Mouse (Mus musculus) hindlimb bud, embryonic 11.5 days (tissue): ENCODE measurements at regions not wholly inside any gene's neighbourhood (a gene's known extent, or its start where the extent isn't known, plus 50 kb on each side); places are given as distances from the start of the nearest gene placed in this dataset.

Source experiments
- DNase-seq: peaks from one replicate; pipeline ENCODE4 v3.0.0-alpha.2; 2012; ENCODE audit warnings: low read depth, low spot score; ENCODE audit errors: extremely low spot score

DNA sequence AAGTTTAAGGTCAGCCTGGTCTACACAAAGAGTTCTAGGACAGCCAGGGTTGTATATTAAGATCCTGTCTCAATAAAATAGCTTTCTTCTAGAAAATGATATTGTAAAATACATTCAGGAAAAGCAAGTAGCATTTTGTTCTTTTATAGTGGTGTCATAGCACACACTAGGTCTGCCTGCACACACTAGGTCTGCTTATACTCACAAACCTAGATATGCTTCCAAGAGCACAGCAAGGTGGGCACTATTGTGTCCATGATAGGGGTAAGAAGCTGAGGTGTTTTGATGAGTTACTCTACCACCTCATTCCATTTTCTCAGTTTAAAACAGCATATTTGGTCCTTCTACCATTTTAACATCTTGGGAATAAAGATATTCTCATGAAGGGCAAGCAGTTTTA is 185.8 kb upstream of the Il12b start:
- no peak for DNase-seq

DNA sequence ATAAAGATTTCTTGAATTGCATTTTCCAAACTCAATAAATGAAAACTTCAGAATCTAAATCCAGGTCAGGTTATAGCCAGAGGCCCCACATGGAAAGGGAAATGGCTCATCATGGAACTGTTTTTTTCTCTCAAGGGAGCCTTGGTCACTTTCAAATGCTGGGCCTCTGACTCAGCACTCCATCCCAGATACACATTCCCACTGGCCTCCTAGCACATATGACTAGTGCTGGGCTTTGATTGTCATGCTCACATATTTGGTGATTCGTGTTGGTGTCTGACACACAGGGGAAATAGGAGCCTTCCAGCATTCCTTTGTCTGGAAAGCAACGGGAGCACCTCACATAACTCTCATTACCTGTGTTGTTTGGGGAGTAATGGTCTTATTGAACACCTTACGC is 183.5 kb upstream of the Il12b start:
- no peak for DNase-seq

DNA sequence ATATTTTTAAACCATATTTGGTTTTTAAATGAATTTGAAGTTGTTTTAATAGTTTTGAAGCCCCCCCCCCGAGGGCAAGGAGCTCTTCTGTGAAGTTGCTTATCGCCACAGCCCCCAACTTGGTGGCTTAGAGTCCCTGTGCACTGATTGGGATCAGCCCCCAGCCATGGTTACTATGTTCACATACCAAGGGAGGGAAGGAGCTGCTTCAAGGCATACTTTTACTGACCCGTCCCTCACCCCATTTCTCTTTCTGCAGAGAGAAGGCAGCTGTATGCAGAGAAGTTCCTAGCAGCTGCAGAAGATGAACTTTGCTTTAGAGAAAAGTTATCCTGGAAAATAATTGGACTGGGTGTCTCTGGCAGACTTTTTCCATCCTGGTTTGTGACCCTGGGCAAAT is 179.9 kb upstream of the Il12b start:
- no peak for DNase-seq

DNA sequence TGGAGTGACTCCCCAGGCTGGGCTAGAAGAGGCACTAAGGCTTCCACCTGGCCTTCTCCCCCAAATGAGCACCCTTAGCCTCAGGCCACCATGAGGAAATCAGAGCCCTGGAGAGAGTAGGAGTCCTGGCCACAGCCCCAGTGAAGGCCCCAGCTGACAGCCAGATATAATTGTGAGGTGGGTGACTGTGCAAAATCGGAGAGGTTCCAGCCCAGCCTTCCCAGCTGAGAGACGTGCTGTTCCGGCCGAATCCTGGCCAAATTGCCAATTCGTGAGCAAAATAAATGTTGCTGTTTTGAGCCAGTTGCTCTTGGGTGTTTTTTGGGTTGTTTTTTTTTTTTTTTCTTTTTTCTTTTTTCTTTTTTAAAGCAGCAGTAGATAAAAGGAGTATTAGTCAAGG is 169.9 kb upstream of the Il12b start:
- no peak for DNase-seq

DNA sequence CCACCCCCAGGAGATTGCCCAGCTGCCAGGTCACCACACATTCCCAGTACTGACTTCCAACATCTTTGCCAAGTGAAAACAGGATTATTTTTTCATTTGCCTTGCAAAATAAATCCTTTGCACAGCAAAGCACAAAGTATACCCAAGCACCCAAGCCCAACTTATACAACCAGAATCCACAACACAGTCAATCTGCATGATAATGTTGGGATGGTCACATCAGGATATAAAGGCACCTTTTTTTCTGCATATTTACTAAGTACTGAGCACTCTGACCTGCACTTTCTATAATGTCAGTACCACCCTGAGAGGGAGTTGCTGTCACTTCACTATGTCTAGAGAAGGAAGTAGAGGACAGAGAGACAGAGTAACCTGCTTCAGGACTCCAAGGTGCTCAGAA is 164.4 kb upstream of the Il12b start:
- DNase-seq: no peak

DNA sequence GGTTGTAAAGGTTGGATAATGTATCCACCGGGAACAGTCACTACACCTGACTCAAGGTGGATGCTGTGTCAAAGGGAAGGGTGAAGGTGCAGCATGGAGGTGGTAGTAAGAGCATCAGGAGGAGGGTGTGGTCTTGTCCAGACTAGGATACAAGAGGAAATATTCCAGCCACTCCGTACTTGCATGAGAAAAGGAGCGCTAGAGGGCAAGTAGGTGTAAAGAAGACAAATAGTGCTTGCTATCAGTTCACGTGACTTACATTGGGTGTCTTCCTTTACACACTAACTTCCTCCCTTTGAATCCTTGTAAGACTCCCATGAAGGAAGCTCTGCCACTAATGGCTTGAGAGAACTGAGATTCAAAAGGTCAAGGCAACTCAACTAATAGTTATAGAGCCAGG is 161.8 kb upstream of the Il12b start:
- DNase-seq: no peak

DNA sequence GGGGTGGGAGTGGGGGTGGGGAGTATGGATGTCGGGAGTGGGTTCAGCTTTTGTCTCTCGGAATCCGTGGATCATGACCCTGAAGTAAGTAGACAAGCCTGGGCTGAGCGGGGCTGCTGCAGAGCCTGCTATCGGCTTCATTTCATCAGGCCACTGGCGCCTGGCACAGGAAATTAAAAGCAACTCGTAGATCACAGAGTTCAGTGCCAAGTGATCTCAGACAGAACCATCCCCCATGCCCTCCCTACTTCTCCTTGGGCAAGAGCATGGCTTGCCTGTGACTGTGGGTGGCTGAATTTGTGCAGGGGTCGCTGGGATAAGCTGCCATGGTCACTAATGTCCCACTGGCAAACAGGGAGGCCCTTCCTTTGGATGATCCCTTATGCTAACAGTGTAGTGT is 161.3 kb upstream of the Il12b start:
- no peak for DNase-seq

DNA sequence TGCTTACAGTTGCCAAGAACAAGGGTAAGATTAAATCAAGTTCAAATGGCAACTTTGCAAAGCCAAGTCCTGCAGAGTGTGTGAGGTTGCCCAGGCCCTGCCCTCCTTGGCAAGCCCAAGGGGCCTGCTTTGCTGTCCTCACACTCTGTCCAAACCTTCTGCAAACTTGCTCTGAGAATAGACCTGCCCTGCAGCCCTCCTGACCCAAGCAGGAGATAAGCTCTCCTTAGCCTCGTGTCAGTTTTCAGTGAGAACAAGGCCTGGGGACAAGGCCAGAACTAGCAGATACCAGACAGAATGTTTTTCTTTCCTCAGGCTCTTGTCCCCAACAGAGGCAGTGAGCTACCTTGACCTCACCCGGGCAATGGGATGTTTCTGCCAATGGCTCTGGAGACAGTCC is 156.7 kb upstream of the Il12b start:
- DNase-seq: no peak

DNA sequence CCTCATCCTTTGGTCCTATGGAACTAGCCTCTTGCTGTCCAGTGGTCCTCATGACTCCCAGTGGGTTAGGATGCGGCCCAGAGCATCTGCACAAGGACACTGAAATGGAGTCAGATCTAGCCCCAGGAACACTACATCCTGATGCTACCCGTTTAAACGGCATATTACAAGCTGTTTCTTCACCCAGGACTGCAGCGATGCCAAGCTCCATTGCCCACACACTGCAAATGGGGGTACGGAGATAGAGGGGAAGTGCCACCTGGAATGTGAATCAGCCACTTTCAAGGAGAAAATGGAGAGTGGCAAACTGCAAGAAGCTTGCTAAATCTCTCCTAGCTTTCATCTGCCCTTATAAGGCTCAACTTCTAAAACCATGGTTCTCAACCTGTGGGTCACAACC is 148.0 kb upstream of the Il12b start:
- no peak for DNase-seq

DNA sequence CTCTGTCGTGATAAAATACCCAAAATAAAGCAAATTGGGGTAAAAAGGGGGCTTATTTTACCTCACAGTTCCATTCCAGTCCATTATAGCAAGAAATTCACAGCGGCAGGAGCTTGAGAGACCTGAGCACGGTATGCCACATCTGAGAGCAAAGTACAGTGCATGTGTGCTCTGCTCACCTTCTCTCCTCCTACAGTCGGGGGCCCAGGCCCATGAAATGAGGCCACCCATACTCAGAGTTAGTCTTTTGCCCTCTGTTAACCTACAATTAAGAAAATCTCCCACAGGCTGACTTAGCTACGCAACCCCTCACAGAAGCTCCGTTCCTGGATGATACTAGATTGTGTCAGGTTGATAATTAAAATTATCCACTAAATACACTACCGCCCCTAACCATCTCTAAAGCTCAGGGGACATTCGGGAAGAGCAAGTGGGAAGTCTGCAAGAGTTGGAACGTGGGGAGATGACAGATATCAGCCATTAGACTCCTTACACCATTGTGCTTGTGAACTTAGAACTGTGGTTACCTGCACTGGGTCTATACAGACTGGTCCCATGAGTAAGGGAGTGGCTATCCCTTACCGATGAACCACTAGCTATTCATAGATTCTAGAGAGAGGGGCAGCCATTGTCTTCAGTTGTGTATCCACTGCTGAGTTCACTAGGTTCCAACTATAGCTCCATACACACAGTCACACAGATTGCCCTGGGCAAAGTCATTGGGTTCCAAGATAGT is 139.3 kb upstream of the Il12b start:
- DNase-seq: no peak

DNA sequence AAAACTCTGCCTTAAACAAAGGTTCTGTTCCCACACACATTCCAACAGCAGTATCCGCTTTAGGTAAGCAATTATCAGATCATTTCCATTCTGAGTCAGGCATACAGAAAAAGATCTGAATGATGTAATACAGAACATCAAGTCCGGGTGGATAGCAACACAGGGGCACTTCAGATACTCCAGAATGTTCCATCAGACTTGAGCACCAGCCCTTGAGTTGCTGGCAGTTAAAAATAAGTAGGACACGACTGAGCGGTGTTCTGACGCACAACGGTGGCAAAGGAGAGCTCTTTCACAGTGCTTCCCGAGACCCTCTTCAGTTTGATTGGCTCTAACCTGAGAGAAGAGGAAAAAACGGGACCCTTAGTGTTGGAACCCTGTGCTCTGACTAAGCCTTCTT is 138.2 kb upstream of the Il12b start:
- no peak for DNase-seq

DNA sequence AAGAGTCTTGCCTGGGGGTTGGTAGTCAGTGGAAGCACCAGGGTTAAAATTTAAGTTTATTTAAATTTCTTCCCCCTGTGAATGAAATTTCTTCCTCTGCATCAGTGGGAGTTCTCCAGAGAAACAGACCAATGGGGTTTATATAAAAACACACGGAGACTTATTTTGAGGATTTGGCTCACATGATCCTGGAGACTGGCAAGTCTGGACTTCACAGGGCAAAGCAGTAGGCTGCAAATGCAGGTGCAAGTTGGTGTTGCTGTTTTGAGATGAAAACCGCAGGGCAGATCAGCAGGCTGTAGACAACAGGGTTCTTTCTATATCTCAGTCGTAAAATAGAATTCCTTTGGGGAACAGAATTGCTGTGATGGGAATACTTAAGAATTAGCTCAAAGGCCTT is 137.3 kb upstream of the Il12b start:
- DNase-seq: no peak

DNA sequence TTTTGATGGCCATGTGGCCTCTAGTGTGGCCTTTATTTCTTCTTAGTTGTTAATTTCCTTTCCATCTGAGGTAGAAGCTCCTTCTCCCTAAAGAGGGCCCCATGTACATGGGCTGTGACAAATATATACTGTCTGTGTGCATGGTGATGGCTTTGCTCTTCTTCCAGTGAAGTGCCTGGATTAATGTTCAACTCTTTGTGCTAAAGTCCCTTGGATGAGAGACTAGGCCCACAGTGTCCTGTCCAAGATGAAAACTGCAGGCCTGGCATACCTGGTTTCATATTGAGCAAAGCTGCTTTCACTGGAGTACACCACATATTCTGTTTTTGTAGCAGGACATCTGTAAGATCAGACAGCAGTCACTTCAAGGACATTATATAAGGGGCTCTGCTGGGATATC is 127.6 kb upstream of the Il12b start:
- DNase-seq: no peak

DNA sequence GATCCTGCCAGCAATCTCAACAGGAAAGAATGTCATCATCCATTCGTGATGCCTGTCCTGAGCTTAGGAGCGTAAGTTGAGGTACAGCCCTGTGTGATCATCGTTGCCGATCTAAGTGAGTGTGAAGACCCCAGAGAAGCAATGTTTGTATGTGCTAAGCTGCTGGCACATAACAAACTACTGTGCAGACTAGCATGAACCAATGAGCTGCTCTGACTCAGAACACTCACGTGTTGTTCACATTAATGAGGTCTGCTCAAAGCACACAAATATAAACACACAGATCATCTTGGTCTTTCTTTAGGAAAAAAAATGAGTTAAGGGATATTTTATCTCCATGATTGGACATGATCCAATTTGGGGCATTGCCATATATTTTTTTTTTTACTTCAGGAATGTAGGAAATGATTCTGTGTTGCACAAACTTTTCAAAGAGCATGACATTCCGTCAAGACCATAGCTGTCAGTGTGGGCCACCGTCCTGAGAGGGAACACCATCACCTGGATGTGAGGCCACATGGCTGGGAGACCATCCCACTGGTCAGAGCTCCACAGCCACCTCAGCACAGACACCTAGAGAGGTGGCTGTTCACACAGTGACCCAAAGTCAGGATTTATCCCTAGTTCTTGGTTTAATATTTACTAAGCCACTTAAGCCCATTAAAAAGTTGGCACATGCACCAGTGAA is 121.2 kb upstream of the Il12b start:
- no peak for DNase-seq

DNA sequence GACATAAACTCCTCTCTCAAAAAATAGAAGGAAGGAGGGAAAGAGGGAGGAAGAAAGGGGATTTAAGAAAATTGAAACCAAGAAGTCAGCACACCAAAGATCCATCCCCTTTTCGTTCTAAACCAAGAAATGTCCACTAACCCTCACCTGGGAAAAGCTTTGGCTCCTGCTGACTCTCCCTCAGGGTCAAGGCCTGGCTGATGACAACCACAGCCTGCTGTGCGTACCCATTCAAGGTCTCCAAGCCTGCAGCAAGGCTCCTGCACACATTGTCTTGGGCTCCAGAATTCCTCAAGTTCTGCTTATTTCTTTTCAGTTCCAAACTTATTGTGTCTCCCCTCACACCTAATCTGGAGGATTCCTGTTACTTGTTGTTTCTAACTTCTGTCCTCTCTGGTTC is 113.9 kb upstream of the Il12b start:
- DNase-seq: no peak

DNA sequence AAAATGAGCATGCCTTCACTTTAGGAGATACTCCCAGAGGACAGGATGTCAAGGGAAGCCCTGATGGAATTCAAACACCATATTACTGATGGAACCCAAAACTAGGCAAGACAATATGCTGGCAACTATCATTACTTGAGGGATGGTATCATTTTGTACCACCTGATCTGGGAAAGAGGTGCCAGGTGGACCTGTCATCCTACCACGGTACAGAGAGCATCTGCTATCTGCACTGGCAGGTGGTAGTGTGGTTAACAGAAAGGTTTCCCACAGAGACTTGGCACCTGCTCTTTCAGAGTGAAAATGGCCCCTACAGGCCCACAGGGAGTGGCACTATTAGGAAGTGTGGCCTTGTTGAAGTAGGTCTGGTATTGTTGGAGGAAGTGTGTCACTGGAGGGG is 111.0 kb upstream of the Il12b start:
- no peak for DNase-seq

DNA sequence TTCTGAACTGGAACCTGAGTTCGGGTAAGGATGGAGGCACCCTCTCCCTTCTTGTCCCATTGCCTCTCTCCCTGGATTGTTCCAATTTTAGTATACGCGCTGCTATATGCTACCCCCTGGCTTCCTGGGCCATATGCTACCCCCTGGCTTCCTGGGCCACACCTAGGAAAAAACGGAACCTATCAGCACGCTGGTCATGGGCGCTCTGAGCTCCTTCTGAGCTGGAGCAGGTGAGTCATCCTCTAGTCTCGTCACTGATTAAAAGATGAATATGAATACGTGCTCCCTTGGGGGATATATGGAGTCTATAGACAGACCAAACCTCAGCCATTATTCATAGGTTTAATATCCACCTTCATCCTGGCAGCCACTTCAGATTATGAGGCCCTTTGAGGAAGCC is 96.1 kb upstream of the Il12b start:
- no peak for DNase-seq

DNA sequence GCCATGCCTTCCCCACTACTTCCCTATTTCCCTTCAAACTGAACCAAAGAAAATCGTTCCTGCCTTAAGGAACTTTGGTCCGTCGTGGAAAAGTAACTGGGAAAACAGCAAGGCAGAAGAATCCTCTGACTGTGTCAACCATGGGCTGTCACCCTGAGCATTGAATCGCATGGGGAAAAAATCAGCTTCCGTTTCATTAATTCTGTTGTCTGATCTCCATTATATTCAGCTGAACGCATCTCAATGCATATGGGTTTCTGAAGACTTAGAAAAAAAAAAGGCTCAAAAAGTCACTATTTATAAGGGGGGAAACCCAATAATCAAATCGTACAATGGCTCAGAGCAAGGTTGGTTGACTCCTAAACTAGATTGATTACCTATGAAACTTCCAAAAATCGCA is 83.8 kb upstream of the Il12b start:
- no peak for DNase-seq

DNA sequence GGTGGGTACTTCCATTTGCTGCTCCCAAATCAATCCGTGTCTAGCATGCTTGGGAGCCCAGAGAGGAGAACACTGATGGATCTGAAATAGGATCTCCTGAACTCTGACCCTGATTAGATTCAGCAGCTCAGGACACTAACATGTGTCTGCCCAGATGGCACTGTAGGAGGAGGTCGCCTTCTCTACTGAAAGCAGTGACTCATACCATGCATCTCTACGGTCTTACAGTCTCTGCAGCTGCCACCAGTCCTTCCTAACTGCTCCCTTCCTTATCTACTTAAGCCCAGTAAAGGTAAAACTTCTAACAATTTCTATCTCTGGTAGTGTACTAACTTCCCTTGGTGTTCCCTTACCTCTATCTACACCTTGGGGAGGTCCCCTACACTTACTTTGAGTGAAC is 80.7 kb upstream of the Il12b start:
- no peak for DNase-seq

DNA sequence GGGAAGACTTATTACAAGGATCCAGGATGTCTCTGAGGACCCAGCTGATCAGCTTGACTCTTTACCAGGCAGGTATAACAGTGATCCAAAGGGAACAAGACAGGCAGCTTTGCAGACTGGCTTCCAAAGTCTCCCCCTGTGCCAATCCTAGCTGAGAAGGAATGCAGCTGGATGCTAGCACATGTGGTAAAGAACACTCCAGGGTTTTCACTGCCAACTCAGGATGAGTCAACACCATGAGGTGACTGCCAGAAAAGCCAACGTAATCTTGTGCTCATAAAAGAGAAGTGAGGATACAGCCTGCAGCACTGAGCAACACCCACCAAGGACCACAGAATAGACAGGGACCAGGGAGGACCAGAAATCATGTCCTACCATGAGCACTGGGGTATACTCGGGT is 76.5 kb upstream of the Il12b start:
- no peak for DNase-seq

DNA sequence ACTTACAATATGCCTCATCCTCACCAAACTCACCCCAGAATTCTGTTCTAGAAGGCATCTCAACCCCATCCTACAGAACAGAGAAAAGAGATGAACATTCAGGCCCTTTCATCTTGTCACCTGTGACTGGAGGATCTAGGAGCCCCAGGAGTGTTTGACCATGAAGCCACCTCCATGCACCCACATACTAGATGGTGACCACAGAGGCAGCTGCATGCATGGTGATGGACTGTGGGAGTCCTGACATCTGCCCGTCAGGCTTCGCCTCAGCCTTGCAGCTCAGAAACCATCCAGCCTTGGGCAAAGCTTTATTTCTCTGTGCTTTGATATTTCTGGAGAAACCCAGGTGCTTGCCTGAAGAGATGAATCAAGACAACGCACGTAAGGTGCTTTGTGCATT is 74.8 kb upstream of the Il12b start:
- DNase-seq: no peak

DNA sequence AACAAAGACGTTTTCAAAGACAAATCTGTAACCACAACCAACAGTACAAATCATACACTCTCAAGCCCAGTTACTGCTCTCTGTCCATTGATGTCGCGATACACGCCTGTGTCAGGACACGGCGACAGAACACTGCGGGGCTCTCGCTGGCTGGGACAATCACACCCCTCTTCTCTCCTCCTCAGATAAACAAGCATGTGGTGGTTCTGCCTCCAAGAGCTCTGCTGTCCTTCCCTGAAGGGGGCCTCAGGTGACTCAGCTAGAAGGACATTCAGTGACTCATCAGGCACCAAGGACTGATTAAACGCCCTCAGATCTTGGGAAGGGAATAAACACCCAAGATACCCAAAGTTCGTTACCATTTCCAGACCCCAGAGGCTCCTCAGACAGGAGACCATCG is 74.3 kb upstream of the Il12b start:
- DNase-seq: no peak

DNA sequence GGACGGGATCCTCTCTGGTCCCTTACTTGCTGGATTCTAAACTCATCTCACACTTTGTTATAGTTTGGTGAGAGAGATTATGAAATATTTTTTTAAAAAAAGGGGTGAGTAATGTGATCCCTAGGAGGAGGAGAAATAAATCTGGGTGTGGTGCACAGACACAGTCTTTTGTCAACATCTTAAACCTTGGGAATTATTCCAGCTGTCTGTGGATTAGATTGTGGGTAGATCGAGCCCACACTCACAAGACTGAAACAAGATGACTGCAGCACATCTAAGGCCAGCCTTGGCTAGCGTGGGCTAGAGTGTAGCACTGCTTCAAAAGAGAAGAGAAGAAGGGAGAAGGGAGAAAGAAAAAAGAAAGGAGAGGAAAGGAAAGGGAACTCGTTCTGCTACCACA is 70.4 kb upstream of the Il12b start:
- no peak for DNase-seq
